Mouse (Mus musculus) ES-Bruce4 (cell line): Measurements from ENCODE around the gene Bicdl2. TPM values are rescaled to one million over a fixed set of nuclear protein-coding genes. Genes with fewer than 3 reads are reported as not detected.
A peak's percentile ranks its signal among the peaks of the same experiment; 100 is the strongest.

Experiments used
- H3K27ac ChIP-seq: 2 replicates; pipeline ENCODE4 v1.5.1; 2012; ENCODE audit warnings: low read length, inconsistent platforms; ENCODE audit not compliant: insufficient read depth
- H3K27me3 ChIP-seq: 2 replicates; pipeline ENCODE4 v1.6.1; 2012; ENCODE audit warnings: mild to moderate bottlenecking, low read length, inconsistent platforms; ENCODE audit not compliant: control insufficient read depth, poor library complexity, insufficient read depth, severe bottlenecking
- H3K36me3 ChIP-seq: 2 replicates; pipeline ENCODE4 v1.6.1; 2012; ENCODE audit warnings: inconsistent platforms, mild to moderate bottlenecking, low read length, moderate library complexity; ENCODE audit not compliant: control insufficient read depth, poor library complexity, insufficient read depth, severe bottlenecking
- H3K4me1 ChIP-seq: one replicate; pipeline ENCODE4 v1.8.1; 2011; ENCODE audit warnings: low read length; ENCODE audit not compliant: control insufficient read depth, insufficient read depth
- H3K4me3 ChIP-seq: 2 replicates; pipeline ENCODE4 v1.5.1; 2011; ENCODE audit warnings: low read depth, mild to moderate bottlenecking, low read length
- H3K9ac ChIP-seq: 2 replicates; pipeline ENCODE4 v1.6.1; 2012; ENCODE audit warnings: low read depth, mild to moderate bottlenecking, inconsistent platforms; ENCODE audit not compliant: poor library complexity, severe bottlenecking
- H3K9me3 ChIP-seq: replicated peaks from 2 replicates; pipeline ENCODE4 v1.6.1; 2012; ENCODE audit warnings: mild to moderate bottlenecking, low read length, inconsistent platforms; ENCODE audit not compliant: control insufficient read depth, poor library complexity, insufficient read depth, severe bottlenecking
- CTCF ChIP-seq: IDR thresholded peaks from one replicate; pipeline ENCODE4 v1.8.1; 2011; ENCODE audit warnings: low read depth, low read length
- EP300 ChIP-seq: IDR thresholded peaks from 2 replicates; pipeline ENCODE4 v1.6.1; 2011; ENCODE audit warnings: low read depth, low read length; ENCODE audit not compliant: insufficient read depth
- POLR2A ChIP-seq: IDR thresholded peaks from one replicate; pipeline ENCODE4 v1.8.1; 2011; ENCODE audit warnings: low read length; ENCODE audit not compliant: insufficient read depth
- polyA plus RNA-seq: library from polyadenylated mRNA; stranded (reverse); fragments of >200 nt; gene quantifications from 2 replicates; pipeline ENCODE4 v1.2.4, GENCODE M21; 2011; ENCODE audit warnings: low read depth; ENCODE audit not compliant: missing spikeins, insufficient read depth, insufficient read length

Bicdl2 gene
- polyA plus RNA-seq, 1 experiment = 2.9 TPM

DNA sequence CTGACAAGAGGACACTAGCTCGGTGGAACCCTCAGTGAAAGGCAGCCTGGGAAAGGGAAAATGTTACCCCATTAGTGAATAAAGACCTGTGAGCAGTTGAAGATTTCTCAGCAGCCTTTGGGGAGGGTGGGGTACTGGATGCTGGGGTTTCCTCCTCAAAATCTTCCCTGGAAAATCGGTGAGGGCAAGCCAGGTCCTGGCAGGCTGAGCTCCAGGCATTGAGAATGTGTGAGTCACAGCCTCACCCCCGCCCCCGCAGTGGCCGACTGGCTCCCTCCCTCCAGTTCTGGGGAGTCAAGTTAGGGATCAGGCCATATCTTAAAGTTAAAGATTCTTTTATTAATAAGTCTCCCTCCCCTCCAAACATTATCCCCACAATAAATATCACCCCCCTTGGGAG is 14.8 kb downstream of the Bicdl2 start:
- Histone ChIP-seq H3K27ac (peak overlapping the region; percentile 21; the same call in 1 of the 2 replicates), H3K9ac (0 out of 2 replicates have a peak overlapping the region, but pooled peaks have one; percentile 15), H3K27me3 (no peaks in the 10 kb centered on the region), H3K9me3 (no peaks in the 10 kb centered on the region), H3K4me3 (no peak overlapping the region), H3K4me1 (peaks cover 5% of the 10 kb centered on the region), H3K36me3 (no peaks in the 10 kb centered on the region)
- no peak for TF ChIP-seq POLR2A
- TF ChIP-seq EP300 = no peak
- no peak for TF ChIP-seq CTCF

- Histone ChIP-seq H3K9ac (peak overlapping the region; percentile 19), H3K9me3 (no peaks in the 10 kb centered on the region), H3K4me3 (peak overlapping the region; percentile 70), H3K27ac (peak overlapping the region; percentile 21; the same call in 1 of the 2 replicates), H3K36me3 (no peaks in the 10 kb centered on the region), H3K4me1 (peaks cover 3% of the 10 kb centered on the region), H3K27me3 (no peaks in the 10 kb centered on the region)
- TF ChIP-seq EP300 = 0 out of 2 replicates have a peak, but pooled peaks have one; percentile 3
- no peak for TF ChIP-seq POLR2A
- no peak for TF ChIP-seq CTCF
These were observed 15.4 kb downstream of the Bicdl2 start for GRCm38 (mm10) chr17:23675564-23676281.

DNA sequence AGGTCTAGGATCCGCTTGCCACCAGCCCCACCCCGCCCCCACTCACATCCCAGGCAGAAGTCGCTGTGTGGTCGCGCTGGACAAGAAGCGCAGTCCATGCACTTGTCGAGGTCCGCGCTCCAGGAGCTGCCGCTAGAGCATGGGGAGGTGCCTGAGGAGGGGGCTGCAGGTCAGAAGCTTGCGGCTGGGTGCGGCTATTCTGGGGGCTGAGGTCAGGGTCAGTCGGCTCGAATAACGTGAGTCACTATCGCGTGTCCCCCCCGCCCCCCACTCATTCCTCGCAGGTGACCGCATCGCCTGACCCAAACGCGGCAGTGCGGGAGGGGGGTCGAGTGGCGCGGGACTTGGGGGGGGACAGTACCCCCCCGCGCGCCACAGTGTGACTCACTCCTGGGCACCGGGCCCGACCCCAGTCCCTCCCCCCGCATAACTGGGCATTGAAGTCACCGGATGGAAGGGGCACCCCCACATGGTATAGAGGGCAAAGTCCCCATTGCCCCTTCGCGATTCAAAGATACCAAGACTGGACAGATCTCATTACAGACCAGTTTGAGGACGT is 16.2 kb downstream of the Bicdl2 start:
- Histone ChIP-seq H3K9ac (peak overlapping the region; percentile 19), H3K4me1 (peaks cover 8% of the 10 kb centered on the region), H3K27me3 (no peaks in the 10 kb centered on the region), H3K9me3 (no peaks in the 10 kb centered on the region), H3K4me3 (peak overlapping the region; percentile 70), H3K36me3 (0 out of 2 replicates have a peak, but pooled peaks cover 3% of the 10 kb centered on the region), H3K27ac (no peak overlapping the region)
- no peak for TF ChIP-seq EP300
- TF ChIP-seq CTCF = no peak
- no peak for TF ChIP-seq POLR2A

GRCm38 (mm10) chr17:23677236-23677679 is 17.0 kb downstream of the Bicdl2 start, which contains the start of gene Tnfrsf12a:
Gene Tnfrsf12a, minus strand, starts transcription at chr17:23677468.
- Histone ChIP-seq H3K4me1 (peaks cover 13% of the 10 kb centered on the region), H3K36me3 (0 out of 2 replicates have a peak, but pooled peaks cover 6% of the 10 kb centered on the region), H3K9me3 (no peaks in the 10 kb centered on the region), H3K27ac (no peak within 1 kb of the TSS), H3K27me3 (no peaks in the 10 kb centered on the region), H3K9ac (peak within 1 kb of the TSS; percentile 19), H3K4me3 (peak within 1 kb of the TSS; percentile 70)
- TF ChIP-seq EP300 (no peak; the same call in 1 of the 2 replicates), POLR2A (peak; percentile 95), CTCF (no peak)

DNA sequence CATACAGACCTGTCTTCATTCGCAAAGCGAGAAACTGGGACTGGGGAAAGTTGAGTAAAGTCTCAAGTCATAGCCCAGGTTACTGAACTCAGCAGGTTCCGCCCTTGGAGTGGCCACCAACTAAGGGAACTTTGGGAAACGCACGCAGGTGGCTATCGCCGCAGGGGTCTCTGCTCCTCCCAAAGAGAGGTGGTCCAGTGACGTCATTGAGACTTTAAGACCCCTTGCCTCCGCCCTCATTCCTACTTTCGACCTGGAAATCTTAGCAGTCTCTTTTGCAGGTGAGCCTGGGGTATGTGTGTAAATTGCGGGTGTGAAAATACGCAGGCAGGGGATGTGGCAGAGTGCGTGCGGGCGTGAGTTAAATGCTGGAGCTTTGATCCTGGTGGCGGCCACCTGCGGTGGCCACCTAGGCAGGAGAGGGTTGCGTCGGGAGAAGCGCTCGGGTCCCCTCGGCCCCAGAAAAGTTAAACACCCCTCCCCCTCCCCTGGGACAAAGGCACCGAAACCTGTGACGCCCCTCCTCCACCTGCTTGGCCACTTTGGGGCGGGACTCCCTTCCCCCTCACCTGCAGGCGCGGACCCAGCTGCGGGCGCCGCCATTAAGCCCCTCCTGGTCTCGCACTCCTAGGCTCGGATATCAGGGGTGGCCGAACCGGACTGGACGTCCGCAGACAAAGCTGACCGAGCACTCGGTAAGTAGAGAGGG is 19.0 kb downstream of the Bicdl2 start, which contains the start of gene Cldn6:
Gene Cldn6, plus strand, starts transcription at position 123 of the 709 bp plus-strand sequence.
- TF ChIP-seq POLR2A (peak; percentile 94), CTCF (no peak), EP300 (peak; percentile 71)
- Histone ChIP-seq H3K4me3 (peak within 1 kb of the TSS; percentile 80), H3K36me3 (0 out of 2 replicates have a peak, but pooled peaks cover 6% of the 10 kb centered on the region), H3K4me1 (peaks cover 13% of the 10 kb centered on the region), H3K9ac (peak within 1 kb of the TSS; percentile 38), H3K27ac (no peak within 1 kb of the TSS), H3K27me3 (no peaks in the 10 kb centered on the region), H3K9me3 (no peaks in the 10 kb centered on the region)
